Mouse (Mus musculus): ENCODE measurements around the gene Mxra8. TPM values are rescaled to one million over a fixed set of nuclear protein-coding genes. Genes with fewer than 3 reads are reported as not detected.
A peak's percentile ranks its signal among the peaks of the same experiment; 100 is the strongest.

Gene Mxra8
- polyA plus RNA-seq, 1 experiment from 2014 or later, result 76.6 TPM

- Histone ChIP-seq H3K36me3 (peaks cover 18% of the 10 kb centered on the region), H3K4me1 (peaks cover 43% of the 10 kb centered on the region), H3K27ac (peak overlapping the region; percentile 22), H3K4me3 (no peak overlapping the region), H3K9me3 (no peaks in the 10 kb centered on the region), H3K9ac (no peak overlapping the region), H3K27me3 (0 out of 2 replicates have a peak, but pooled peaks cover 6% of the 10 kb centered on the region), H3K4me2 (replicated peaks) (peak overlapping the region; percentile 98; the same call in 1 of the 2 replicates)
- no peak for ATAC-seq (ENCODE audit: low FRiP score, low read depth)
- WGBS, result 55% methylated on average over 8 of the region's 8 CpGs
Measured at GRCm38 (mm10) chr4:155838187-155839153, 1.0 kb upstream of the Mxra8 start.

GRCm38 (mm10) chr4:155840076-155841002 lies 859 bp downstream of the Mxra8 start:
- ATAC-seq (ENCODE audit: low FRiP score, low read depth), result peak; percentile 20; the same call in 1 of the 2 replicates

GRCm38 (mm10) chr4:155841003-155841454 lies 1.5 kb downstream of the Mxra8 start:
- Histone ChIP-seq H3K27ac (peak overlapping the region; percentile 69; the same call in 1 of the 2 replicates), H3K4me2 (replicated peaks) (peak overlapping the region; percentile 98), H3K27me3 (0 out of 2 replicates have a peak, but pooled peaks cover 6% of the 10 kb centered on the region), H3K4me3 (peak overlapping the region; percentile 60), H3K9me3 (no peaks in the 10 kb centered on the region), H3K36me3 (peaks cover 26% of the 10 kb centered on the region), H3K9ac (peak overlapping the region; percentile 79), H3K4me1 (peaks cover 33% of the 10 kb centered on the region)
- ATAC-seq (ENCODE audit: low FRiP score, low read depth), result peak; percentile 72
- 1% methylated on average over 32 of the region's 32 CpGs for WGBS

More at GRCm38 (mm10) chr4:155840076-155841002, 859 bp downstream of the Mxra8 start:
- Histone ChIP-seq H3K27ac (peak overlapping the region; percentile 69), H3K9me3 (no peaks in the 10 kb centered on the region), H3K4me1 (peaks cover 33% of the 10 kb centered on the region), H3K27me3 (0 out of 2 replicates have a peak, but pooled peaks cover 6% of the 10 kb centered on the region), H3K4me2 (replicated peaks) (peak overlapping the region; percentile 98), H3K4me3 (peak overlapping the region; percentile 60), H3K36me3 (peaks cover 26% of the 10 kb centered on the region), H3K9ac (peak overlapping the region; percentile 79)
- 7% methylated on average over 8 of the region's 8 CpGs for WGBS

GRCm38 (mm10) chr4:155841651-155842270 lies 2.3 kb downstream of the Mxra8 start:
- Histone ChIP-seq H3K27me3 (0 out of 2 replicates have a peak, but pooled peaks cover 6% of the 10 kb centered on the region), H3K4me2 (replicated peaks) (peak overlapping the region; percentile 98), H3K4me1 (peaks cover 39% of the 10 kb centered on the region), H3K36me3 (peaks cover 26% of the 10 kb centered on the region), H3K9me3 (no peaks in the 10 kb centered on the region), H3K9ac (no peak overlapping the region), H3K4me3 (peak overlapping the region; percentile 60), H3K27ac (no peak overlapping the region)
- WGBS, result 43% methylated on average over 38 of the region's 38 CpGs
- no peak for ATAC-seq (ENCODE audit: low FRiP score, low read depth)

GRCm38 (mm10) chr4:155843231-155843630 lies 3.8 kb downstream of the Mxra8 start:
- peaks cover 46% of the 10 kb centered on the region for H3K4me1 ChIP-seq
- ATAC-seq (ENCODE audit: low FRiP score, low read depth), result no peak

GRCm38 (mm10) chr4:155846871-155847578 lies 7.5 kb downstream of the Mxra8 start, which contains the start of gene Dvl1:
Gene Dvl1 (plus strand): TSS chr4:155847402.
- 3% methylated on average over 61 of the region's 65 CpGs for WGBS
- H3K27ac ChIP-seq, result peak within 1 kb of the TSS; percentile 52; the same call in 1 of the 2 replicates
- peak; percentile 93 for ATAC-seq (ENCODE audit: low FRiP score, low read depth)
- peak within 1 kb of the TSS; percentile 87 for H3K9ac ChIP-seq
- peak within 1 kb of the TSS; percentile 96 for H3K4me2 ChIP-seq (replicated peaks)
- H3K4me1 ChIP-seq, result peaks cover 30% of the 10 kb centered on the region
- peak within 1 kb of the TSS; percentile 80 for H3K4me3 ChIP-seq
- no peaks in the 10 kb centered on the region for H3K27me3 ChIP-seq
- H3K36me3 ChIP-seq, result peaks cover 20% of the 10 kb centered on the region
- no peaks in the 10 kb centered on the region for H3K9me3 ChIP-seq

More at GRCm38 (mm10) chr4:155843231-155843630, 3.8 kb downstream of the Mxra8 start:
- Histone ChIP-seq H3K36me3 (peaks cover 26% of the 10 kb centered on the region), H3K27me3 (0 out of 2 replicates have a peak, but pooled peaks cover 6% of the 10 kb centered on the region), H3K9me3 (no peaks in the 10 kb centered on the region), H3K9ac (no peak overlapping the region), H3K4me2 (replicated peaks) (no peak overlapping the region), H3K4me3 (no peak overlapping the region), H3K27ac (no peak overlapping the region)
- 96% methylated on average over 5 of the region's 5 CpGs for WGBS

- Histone ChIP-seq H3K27ac (peak overlapping the region; percentile 48; the same call in 1 of the 2 replicates), H3K36me3 (peaks cover 15% of the 10 kb centered on the region), H3K4me2 (replicated peaks) (peak overlapping the region; percentile 96), H3K4me1 (peaks cover 30% of the 10 kb centered on the region), H3K9ac (peak overlapping the region; percentile 87), H3K9me3 (no peaks in the 10 kb centered on the region), H3K4me3 (peak overlapping the region; percentile 80), H3K27me3 (no peaks in the 10 kb centered on the region)
- ATAC-seq (ENCODE audit: low FRiP score, low read depth), result peak; percentile 60
- 2% methylated on average over 69 of the region's 69 CpGs for WGBS
Measured at GRCm38 (mm10) chr4:155847591-155848352, 8.3 kb downstream of the Mxra8 start.

GRCm38 (mm10) chr4:155848434-155849095 lies 9.1 kb downstream of the Mxra8 start:
- WGBS, result 59% methylated on average over 7 of the region's 7 CpGs
- H3K27me3 ChIP-seq, result no peaks in the 10 kb centered on the region
- H3K4me2 ChIP-seq (replicated peaks), result peak overlapping the region; percentile 96
- H3K9ac ChIP-seq, result peak overlapping the region; percentile 87
- peaks cover 30% of the 10 kb centered on the region for H3K4me1 ChIP-seq
- H3K4me3 ChIP-seq, result peak overlapping the region; percentile 80
- no peaks in the 10 kb centered on the region for H3K9me3 ChIP-seq
- no peak overlapping the region for H3K27ac ChIP-seq
- peaks cover 11% of the 10 kb centered on the region for H3K36me3 ChIP-seq
- no peak for ATAC-seq (ENCODE audit: low FRiP score, low read depth)

GRCm38 (mm10) chr4:155849391-155849790 lies 9.9 kb downstream of the Mxra8 start:
- ATAC-seq (ENCODE audit: low FRiP score, low read depth), result no peak
- WGBS, result 84% methylated on average over 2 of the region's 2 CpGs
- Histone ChIP-seq H3K4me1 (peaks cover 30% of the 10 kb centered on the region), H3K4me3 (no peak overlapping the region), H3K27me3 (no peaks in the 10 kb centered on the region), H3K36me3 (peaks cover 12% of the 10 kb centered on the region), H3K27ac (no peak overlapping the region), H3K4me2 (replicated peaks) (peak overlapping the region; percentile 96; the same call in 1 of the 2 replicates), H3K9me3 (no peaks in the 10 kb centered on the region), H3K9ac (0 out of 2 replicates have a peak overlapping the region, but pooled peaks have one; percentile 87)
